Comparison of ENCODE assay signal across 15 mouse cellular contexts in genomic region chr9:87702267-87702666, GRCm38 (mm10). TPM values are rescaled to one million over a fixed set of nuclear protein-coding genes. Genes with fewer than 3 reads are reported as not detected.
"Had no signal": no experiment of that assay in that cellular context is flagged by ENCODE, and none has a peak within 500 bp of the region (broad histone marks: within the 10 kb centered on the region; RNA-seq: fewer than 3 reads in every experiment).

No protein-coding gene starts in this region.

- H3K27ac ChIP-seq: left cerebral cortex, adult 2 months; limb, embryonic 10.5 days; liver, embryonic 15.5 days; midbrain, embryonic 15.5 days; neural tube, embryonic 12.5 days; stomach, postnatal 0 days had no signal

- H3K4me3 ChIP-seq: left cerebral cortex, adult 2 months; limb, embryonic 10.5 days; liver, embryonic 15.5 days; midbrain, embryonic 15.5 days; neural tube, embryonic 12.5 days had no signal

- H3K4me1 ChIP-seq: limb, embryonic 10.5 days; liver, embryonic 15.5 days; midbrain, embryonic 15.5 days; neural tube, embryonic 12.5 days had no signal

- H3K27me3 ChIP-seq: liver, embryonic 15.5 days; midbrain, embryonic 15.5 days; neural tube, embryonic 12.5 days had no signal

- ATAC-seq: lung, postnatal 0 days; midbrain, embryonic 15.5 days had no signal

- H3K4me2 ChIP-seq: liver, embryonic 11.5 days; liver, embryonic 15.5 days; midbrain, embryonic 15.5 days; neural tube, embryonic 12.5 days had no signal

- H3K9ac ChIP-seq: liver, embryonic 15.5 days; midbrain, embryonic 15.5 days; neural tube, embryonic 12.5 days had no signal

- DNase-seq: kidney, postnatal 25 days; lung, adult 2 months; lung, postnatal 36 days; thymus, postnatal 4 days had no signal

- H3K9me3 ChIP-seq: limb, embryonic 10.5 days; liver, embryonic 15.5 days; midbrain, embryonic 15.5 days; neural tube, embryonic 12.5 days had no signal

- H3K36me3 ChIP-seq: liver, embryonic 15.5 days; midbrain, embryonic 15.5 days; neural tube, embryonic 12.5 days had no signal

RNA-seq across cellular contexts. Expression of gene Tbx18, which starts 28.8 kb away (rescaled TPM):
- total RNA-seq: megakaryocyte progenitor cell, adult 5-6 weeks; monocyte, adult 5-6 weeks; neutrophil, adult 5-6 weeks had no signal
